Mouse (Mus musculus) G1E (cell line): ENCODE results near the gene Dcaf6.

Source experiments
- CTCF ChIP-seq: IDR thresholded peaks from 2 replicates; pipeline ENCODE4 v1.5.1; 2012; ENCODE audit warnings: low read depth, low read length, inconsistent platforms, mixed read lengths
- GATA2 ChIP-seq: IDR thresholded peaks from 2 replicates; pipeline ENCODE4 v1.6.1; 2012; ENCODE audit warnings: low read depth, low read length, inconsistent platforms, borderline replicate concordance
- TAL1 ChIP-seq: conservative IDR thresholded peaks from 2 replicates; pipeline ENCODE4 v1.6.1; 2012; ENCODE audit warnings: low read depth, low read length, inconsistent platforms, mixed read lengths

GRCm38 (mm10) chr1:165462861-165463260, 2.6 kb upstream of the Dcaf6 start:
- TF ChIP-seq CTCF (no peak), TAL1 (no peak), GATA2 (no peak)
